10 mouse cellular contexts compared by ENCODE assay signal in genomic region chr1:172431836-172432586, GRCm38 (mm10). TPM values are rescaled to one million over a fixed set of nuclear protein-coding genes. Genes with fewer than 3 reads are reported as not detected.
A peak's percentile ranks its signal among the peaks of the same experiment; 100 is the strongest.
DNase-seq lines count a peak whose midpoint lies in the region; ATAC-seq and TF ChIP-seq lines count a peak whose summit lies in the region.
"Had no signal": no experiment of that assay in that cellular context is flagged by ENCODE, and none has a peak within 500 bp of the region (broad histone marks: within the 10 kb centered on the region; RNA-seq: fewer than 3 reads in every experiment).

No protein-coding gene starts in this region.

- DNase-seq in liver, embryonic 11.5 days (ENCODE audit: low spot score), result no peak
- no peak for DNase-seq in liver, postnatal 0 days
- peak; percentile 64 to 73 for DNase-seq in heart, adult 2 months
- peak; percentile 45 to 56 for DNase-seq in kidney, adult 8-10 months
- DNase-seq in ovary, postnatal 36 days (ENCODE audit: low spot score), result peak; percentile 30
- no peak for DNase-seq in layer of hippocampus, adult 18-20 months (ENCODE audit: low spot score in 2 of 2)
- no peak for DNase-seq in layer of hippocampus, adult 11-12 months (ENCODE audit: low spot score)
- no peak for DNase-seq in cerebellum, adult 11 months
- DNase-seq: spleen, adult 18-20 months had no signal

- no peaks in the 10 kb centered on the region for H3K9me3 ChIP-seq in liver, embryonic 11.5 days (ENCODE audit: control insufficient read depth, low read length)
- no peaks in the 10 kb centered on the region for H3K9me3 ChIP-seq in liver, postnatal 0 days (ENCODE audit: low read length)

- TF ChIP-seq CTCF in liver, postnatal 0 days (IDR thresholded peaks at IDR 0.05; ENCODE audit: low read depth), result no peak
- TF ChIP-seq CTCF in heart, adult 2 months (IDR thresholded peaks at IDR 0.05), result no peak

- peaks cover 8% of the 10 kb centered on the region for H3K4me1 ChIP-seq in liver, embryonic 11.5 days (replicated peaks; ENCODE audit: control insufficient read depth, insufficient read depth, low read length)
- H3K4me1 ChIP-seq in liver, postnatal 0 days (ENCODE audit: insufficient read depth), result peaks cover 6% of the 10 kb centered on the region; the same call in 1 of the 2 replicates
- peaks cover 7% of the 10 kb centered on the region for H3K4me1 ChIP-seq in heart, adult 2 months (ENCODE audit: control insufficient read depth, insufficient read depth, low read length)

- H3K9ac ChIP-seq in liver, embryonic 11.5 days (ENCODE audit: low read depth, low read length), result no peak overlapping the region
- H3K9ac ChIP-seq in liver, postnatal 0 days (replicated peaks), result no peak overlapping the region
- no peak overlapping the region for H3K9ac ChIP-seq in heart, adult 2 months (ENCODE audit: low read depth, low read length)

- peak; percentile 53; the same call in 1 of the 2 replicates for ATAC-seq in liver, embryonic 11.5 days (replicated peaks; ENCODE audit: low FRiP score)
- ATAC-seq in liver, postnatal 0 days, result no peak; the same call in 1 of the 2 replicates

- H3K4me3 ChIP-seq in liver, embryonic 11.5 days (ENCODE audit: low read depth, low read length), result no peak overlapping the region
- H3K4me3 ChIP-seq in liver, postnatal 0 days (ENCODE audit: low read depth, low read length), result no peak overlapping the region
- no peak overlapping the region for H3K4me3 ChIP-seq in heart, adult 2 months

- no peak overlapping the region for H3K27ac ChIP-seq in liver, embryonic 11.5 days (ENCODE audit: low read depth, low read length)
- H3K27ac ChIP-seq in liver, postnatal 0 days (ENCODE audit: low read depth), result no peak overlapping the region
- H3K27ac ChIP-seq in heart, adult 2 months, result peak overlapping the region; percentile 39
- H3K27ac ChIP-seq: macrophage had no signal

- WGBS in liver, embryonic 11.5 days, result 32% methylated on average over 4 of the region's 4 CpGs
- WGBS in liver, postnatal 0 days (ENCODE audit: insufficient replicate concordance), result 35% methylated on average over 4 of the region's 4 CpGs
- 11% methylated on average over 4 of the region's 4 CpGs for WGBS in heart, adult 2 months

- no peak overlapping the region for H3K4me2 ChIP-seq in liver, embryonic 11.5 days
- H3K4me2 ChIP-seq in liver, postnatal 0 days (ENCODE audit: low read depth, low read length), result no peak overlapping the region

- H3K36me3 ChIP-seq in liver, embryonic 11.5 days (ENCODE audit: control insufficient read depth, insufficient read depth, low read length), result no peaks in the 10 kb centered on the region
- no peaks in the 10 kb centered on the region for H3K36me3 ChIP-seq in liver, postnatal 0 days (replicated peaks; ENCODE audit: insufficient read depth, low read length)
- H3K36me3 ChIP-seq in heart, adult 2 months (ENCODE audit: control insufficient read depth, insufficient read depth, low read length), result peaks cover 4% of the 10 kb centered on the region; the same call in 1 of the 2 replicates

- H3K79me2 ChIP-seq in heart, adult 2 months (replicated peaks; ENCODE audit: control insufficient read depth, insufficient read depth, low read length), result no peaks in the 10 kb centered on the region

- no peaks in the 10 kb centered on the region for H3K27me3 ChIP-seq in liver, embryonic 11.5 days (replicated peaks; ENCODE audit: control insufficient read depth, insufficient read depth, low read length)
- no peaks in the 10 kb centered on the region for H3K27me3 ChIP-seq in liver, postnatal 0 days (ENCODE audit: insufficient read depth, low read length)
- H3K27me3 ChIP-seq in heart, adult 2 months (ENCODE audit: control insufficient read depth, insufficient read depth, low read length), result no peaks in the 10 kb centered on the region

- intact Hi-C loops in heart, adult 2 months (cut with DNase I), result no loop called here

- TF ChIP-seq POLR2A in heart, adult 2 months (IDR thresholded peaks at IDR 0.05; ENCODE audit: insufficient read depth, low read depth, low read length), result no peak

- TF ChIP-seq EP300 in liver, postnatal 0 days (IDR thresholded peaks at IDR 0.05; ENCODE audit: low read depth), result no peak
- TF ChIP-seq EP300 in heart, adult 2 months (IDR thresholded peaks at IDR 0.05; ENCODE audit: insufficient read depth, low read depth, low read length), result 0 out of 2 replicates have a peak, but pooled peaks have one; percentile 37

RNA-seq across cellular contexts. Expression of gene Slamf9, which starts 43.1 kb away (rescaled TPM):
- 0.55 and 1.4 TPM in 2 replicates for polyA plus RNA-seq in liver, embryonic 11.5 days (2014; fragmentation: Nextera tagmentation; extraction: Ambion mirVana)
- polyA plus RNA-seq in liver, postnatal 0 days (2015; fragmentation: Nextera tagmentation; extraction: Ambion mirVana), result 1.1 and 1.5 TPM in 2 replicates
- 1 to 10 TPM; 1.2 to 2.3 TPM for total RNA-seq in heart, adult 2 months (2021)
- 6.8 and 7.0 TPM in 2 replicates for polyA plus RNA-seq in heart, adult 2 months (2012; rRNA removed)
- total RNA-seq in layer of hippocampus, adult 18-20 months (2021), result under 1 TPM; 0.33 to 0.47 TPM

RNA-seq across cellular contexts. Expression of gene Igsf9, which starts 49.6 kb away (rescaled TPM):
- polyA plus RNA-seq in liver, embryonic 11.5 days (2014; fragmentation: Nextera tagmentation; extraction: Ambion mirVana), result 9.7 and 13.8 TPM in 2 replicates
- polyA plus RNA-seq in liver, postnatal 0 days (2015; fragmentation: Nextera tagmentation; extraction: Ambion mirVana), result 0.32 and 0.73 TPM in 2 replicates
- under 1 TPM; 0.36 to 0.47 TPM for total RNA-seq in heart, adult 2 months (2021)
- 2.1 and 3.8 TPM in 2 replicates for polyA plus RNA-seq in heart, adult 2 months (2012; rRNA removed)
- 1 to 10 TPM; 3.9 to 4.8 TPM for total RNA-seq in layer of hippocampus, adult 18-20 months (2021)

RNA-seq across cellular contexts. Expression of gene Pigm, which starts 55.7 kb away (rescaled TPM):
- 7.7 and 7.8 TPM in 2 replicates for polyA plus RNA-seq in liver, embryonic 11.5 days (2014; fragmentation: Nextera tagmentation; extraction: Ambion mirVana)
- 1.8 TPM in 2 replicates for polyA plus RNA-seq in liver, postnatal 0 days (2015; fragmentation: Nextera tagmentation; extraction: Ambion mirVana)
- total RNA-seq in heart, adult 2 months (2021), result 1 to 10 TPM; 3.8 to 4.2 TPM
- 3.3 and 3.7 TPM in 2 replicates for polyA plus RNA-seq in heart, adult 2 months (2012; rRNA removed)
- total RNA-seq in layer of hippocampus, adult 18-20 months (2021), result 1 to 10 TPM; 7.8 to 8.5 TPM

Comparison
In these comparisons a context has a peak if more than half of its experiments do, and no peak if none do; other contexts are left out.
1. DNase-seq: peak in heart, adult 2 months (2 of 2), kidney, adult 8-10 months (2 of 2) and ovary, postnatal 36 days (single experiment); none in liver, embryonic 11.5 days (single experiment), liver, postnatal 0 days (single experiment), layer of hippocampus, adult 18-20 months (0 of 2), layer of hippocampus, adult 11-12 months (single experiment) and cerebellum, adult 11 months (single experiment).